Mouse (Mus musculus) neutrophil, adult 5-6 weeks (primary cell): ENCODE measurements around the gene Art5. TPM values are rescaled to one million over a fixed set of nuclear protein-coding genes. Genes with fewer than 3 reads are reported as not detected.

ENCODE experiments used
- ATAC-seq: fragments of 151-379, 151-347 bp; 2 replicates; pipeline ENCODE4 v1.8.0; 2017; ENCODE audit warnings: mild to moderate bottlenecking, moderate TSS enrichment; ENCODE audit not compliant: insufficient number of reproducible peaks, poor library complexity, low FRiP score, severe bottlenecking; ENCODE audit errors: extremely low read depth
- total RNA-seq: library from RNA; stranded (forward); fragments of 200-1000 nt; gene quantifications from 2 replicates; pipeline ENCODE4 v1.2.3, GENCODE M21; 2017

Gene Art5
- 0.49 and 2.2 TPM in 2 replicates for total RNA-seq

DNA sequence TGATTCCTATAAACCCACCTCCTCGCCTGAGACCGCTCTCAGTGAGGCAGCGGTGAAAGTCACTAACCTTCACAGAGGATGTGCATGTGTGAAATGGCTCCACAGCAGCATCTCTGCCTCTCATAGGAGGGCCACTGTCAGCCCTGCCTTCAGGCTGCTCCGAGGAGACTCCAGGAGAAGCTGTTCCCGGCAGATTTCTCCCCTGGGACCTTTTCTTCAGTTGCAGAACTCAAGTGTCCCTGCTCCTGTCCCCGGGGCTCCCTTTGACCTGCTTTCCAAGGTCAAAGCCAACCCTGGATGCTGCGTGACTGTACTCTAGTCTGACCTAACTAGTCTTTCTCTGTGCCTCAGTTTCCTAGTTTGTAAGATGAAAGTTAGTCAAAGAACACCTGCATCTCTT is at the start of gene Art5:
Gene Art5, minus strand, starts transcription at position 319 of the 400 bp plus-strand sequence.
- ATAC-seq, result no peak

DNA sequence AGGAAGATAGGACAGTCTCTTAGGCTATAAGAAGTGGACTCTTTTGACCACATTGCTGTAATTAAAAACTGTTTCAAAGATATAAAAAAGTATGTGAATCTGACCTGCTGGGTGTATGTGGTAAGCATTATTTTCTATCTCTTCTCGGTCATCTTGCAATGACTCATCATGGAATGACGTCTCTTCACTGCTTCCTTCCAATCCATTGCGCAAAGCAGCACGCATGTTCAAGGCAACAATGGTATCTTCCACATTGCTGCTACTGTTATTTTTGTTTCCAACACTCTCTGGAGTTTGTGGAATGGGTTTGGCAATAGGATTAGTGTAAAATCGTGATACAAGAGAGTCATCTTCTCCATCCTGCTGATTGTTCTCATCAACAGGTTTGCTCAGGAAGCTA is 44.4 kb upstream of the Art5 start:
- ATAC-seq, result no peak

DNA sequence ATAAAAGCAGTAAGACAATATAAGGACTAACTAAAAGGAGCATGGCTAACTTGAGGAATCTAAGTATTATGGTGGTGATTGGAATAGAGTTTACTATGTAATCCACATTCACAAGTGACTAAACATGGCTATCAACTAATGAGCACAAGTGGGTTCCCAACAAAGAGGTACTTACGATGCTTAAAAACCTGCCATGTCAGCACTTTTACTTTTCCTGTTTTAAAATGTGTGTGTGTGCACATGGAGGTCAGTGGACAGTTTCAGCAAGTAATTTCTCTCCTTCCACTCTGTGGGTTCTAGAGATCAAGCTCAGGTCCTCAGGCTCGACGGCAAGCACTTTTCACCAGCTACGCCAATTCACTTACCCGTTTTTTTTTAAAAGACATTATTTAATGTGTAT is 28.6 kb upstream of the Art5 start:
- no peak for ATAC-seq

DNA sequence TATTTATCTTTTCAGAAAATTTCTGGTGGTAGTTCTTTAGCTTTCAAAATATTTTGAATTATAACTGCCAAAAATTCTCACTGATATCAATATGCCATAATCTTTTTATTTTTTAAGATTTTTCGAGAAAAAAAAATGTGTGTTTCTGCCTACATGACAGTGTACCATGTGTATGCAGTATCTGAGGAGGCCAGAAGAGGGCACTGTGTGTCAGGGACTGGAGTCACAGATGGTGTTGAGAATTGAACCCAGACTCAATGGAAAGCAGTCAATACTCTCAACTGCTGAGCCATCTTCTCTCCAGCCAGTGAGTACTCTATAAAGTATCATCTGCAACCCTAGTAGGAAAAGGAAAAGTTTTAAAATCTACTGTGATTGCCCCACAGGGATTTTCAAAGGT is 28.2 kb upstream of the Art5 start:
- peak; percentile 46; the same call in 1 of the 2 replicates for ATAC-seq

DNA sequence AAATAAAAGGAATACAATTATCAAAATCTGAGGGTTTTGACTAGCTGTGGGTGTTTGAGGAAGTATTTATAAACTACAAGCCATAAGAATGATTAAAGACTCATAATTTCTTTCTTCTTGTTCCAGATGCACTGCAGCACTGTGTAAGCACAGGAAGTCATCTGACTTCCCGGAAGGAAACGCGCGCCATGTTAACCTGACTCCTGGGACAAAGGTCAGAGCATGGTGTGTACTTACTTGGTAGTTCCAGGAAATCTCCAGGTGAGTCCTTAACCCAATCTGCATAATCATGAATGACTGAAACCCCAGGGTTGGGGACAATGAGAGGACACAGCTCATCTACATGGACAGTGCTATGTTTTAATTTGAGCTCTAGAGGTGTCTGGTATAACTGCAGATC is 23.1 kb upstream of the Art5 start:
- no peak for ATAC-seq

DNA sequence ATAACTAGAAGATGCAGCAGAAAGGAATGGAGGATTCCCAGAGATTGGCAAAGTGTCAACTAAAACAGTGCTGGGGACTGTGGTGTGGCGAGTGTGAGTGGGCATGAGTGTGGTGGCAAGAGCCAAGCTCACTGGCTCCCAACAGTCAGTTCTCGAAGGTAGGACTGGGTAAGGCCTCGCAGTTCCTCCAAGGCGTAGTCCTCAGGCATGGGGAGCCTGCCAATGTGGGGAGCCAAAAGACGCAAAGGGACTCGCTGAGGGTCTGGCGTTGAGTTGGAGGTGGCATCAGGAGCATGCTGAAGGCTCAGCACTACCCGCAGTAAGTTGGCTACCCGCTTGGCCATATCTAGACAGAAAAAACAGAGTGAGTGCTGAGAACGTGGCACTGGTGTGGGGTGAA is 11.0 kb upstream of the Art5 start:
- ATAC-seq, result no peak

DNA sequence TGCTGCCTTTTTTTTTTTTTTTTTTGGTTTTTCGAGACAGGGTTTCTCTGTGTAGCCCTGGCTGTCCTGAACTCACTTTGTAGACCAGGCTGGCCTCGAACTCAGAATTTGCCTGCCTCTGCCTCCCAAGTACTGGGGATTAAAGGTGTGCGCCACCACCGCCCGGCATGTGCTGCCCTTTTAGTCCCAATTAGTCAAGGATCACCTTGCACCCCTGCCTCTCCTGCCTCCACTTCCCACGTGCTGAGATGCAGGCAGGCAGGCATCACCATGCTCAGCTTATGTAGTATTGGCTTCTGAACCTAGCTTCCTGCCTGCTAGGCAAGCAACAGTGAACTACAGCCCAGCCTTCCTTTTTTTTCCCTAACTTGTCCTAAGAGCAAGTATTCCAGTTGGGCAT is 8.1 kb upstream of the Art5 start:
- ATAC-seq, result no peak

DNA sequence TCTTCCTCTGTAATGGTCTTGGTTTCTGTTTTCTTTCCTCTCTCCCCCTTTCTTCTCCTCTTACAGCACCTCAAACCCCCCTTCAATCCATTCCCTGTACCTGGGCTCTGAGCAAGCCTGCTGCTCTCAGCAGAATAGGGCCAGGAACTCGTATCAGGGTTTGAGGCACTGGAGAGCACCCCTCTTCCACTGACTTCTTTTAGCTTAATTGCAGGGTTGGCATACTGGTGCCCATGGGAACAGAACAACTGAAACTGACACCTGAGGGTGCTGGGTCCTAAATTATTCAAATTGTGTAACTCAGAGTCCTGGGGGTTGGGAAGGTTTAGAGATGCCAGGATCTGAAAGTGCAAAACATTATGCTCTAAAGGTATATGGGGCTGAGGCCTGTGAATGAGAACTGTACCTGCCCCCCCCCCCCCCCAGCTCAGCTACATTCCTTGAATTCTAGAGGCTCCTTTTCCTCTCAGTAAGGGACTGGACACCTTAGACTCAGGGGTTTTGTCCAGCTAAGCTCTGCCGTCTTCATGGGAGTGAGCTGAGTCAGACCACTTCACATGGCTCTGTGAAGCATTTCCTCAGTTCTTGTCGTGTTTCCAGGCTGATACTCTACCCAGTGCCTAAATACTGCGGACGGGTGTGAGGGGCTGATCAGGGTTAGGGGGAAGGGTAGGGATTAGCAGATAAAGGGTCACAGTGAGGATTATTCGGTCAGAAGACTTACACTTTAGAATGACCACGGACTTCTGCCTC is 7.5 kb upstream of the Art5 start, which contains the start of gene Chrna10:
Gene Chrna10, minus strand, starts transcription at position 250 of the 753 bp plus-strand sequence.
- no peak for ATAC-seq

DNA sequence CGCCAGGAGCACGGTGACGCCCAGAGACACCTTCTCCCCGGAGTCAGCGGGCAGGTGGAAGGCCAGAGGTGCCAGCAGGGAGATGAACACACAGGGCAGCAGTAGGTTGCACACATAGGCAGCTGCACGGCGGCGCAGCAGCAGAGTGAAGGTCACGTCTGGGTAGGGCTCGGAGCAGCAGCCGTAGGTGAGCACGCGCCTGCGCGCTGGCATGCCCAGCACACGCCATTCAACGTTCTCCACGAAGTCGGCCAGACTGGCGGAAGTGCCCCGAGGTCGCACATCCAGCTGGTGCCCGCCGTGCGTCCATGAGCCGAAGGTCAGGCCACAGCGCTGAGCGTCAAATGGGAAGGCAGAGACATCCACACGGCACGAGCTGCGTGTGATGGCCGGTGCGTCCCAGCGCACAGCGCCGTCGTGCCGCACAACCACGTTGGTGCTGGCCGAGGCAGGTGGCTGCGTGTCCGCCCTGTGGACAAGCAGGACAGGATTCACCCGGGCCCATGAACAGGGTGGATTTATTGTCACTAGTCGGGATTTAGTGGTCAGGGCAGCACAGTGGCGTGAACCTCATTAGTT is 4.0 kb upstream of the Art5 start:
- ATAC-seq, result no peak

DNA sequence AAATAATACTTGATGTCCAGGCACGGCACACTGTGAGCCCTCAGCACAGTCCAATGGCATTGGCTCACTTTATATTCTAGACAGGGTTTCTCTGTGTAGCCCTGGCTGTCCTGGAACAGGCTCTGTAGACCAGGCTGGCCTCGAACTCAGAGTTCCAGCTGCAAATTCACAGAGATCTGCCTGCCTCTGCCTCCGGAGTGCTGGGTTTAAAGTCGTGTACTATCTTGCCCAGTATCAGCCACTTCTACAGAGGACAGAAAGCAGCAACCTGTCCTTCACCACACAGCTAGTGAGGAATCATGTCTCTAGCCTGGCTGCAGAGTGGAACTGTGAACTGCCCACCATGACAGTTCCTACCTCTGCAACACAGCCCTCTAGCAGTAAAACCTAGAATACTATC is 457 bp upstream of the Art5 start:
- ATAC-seq, result no peak

DNA sequence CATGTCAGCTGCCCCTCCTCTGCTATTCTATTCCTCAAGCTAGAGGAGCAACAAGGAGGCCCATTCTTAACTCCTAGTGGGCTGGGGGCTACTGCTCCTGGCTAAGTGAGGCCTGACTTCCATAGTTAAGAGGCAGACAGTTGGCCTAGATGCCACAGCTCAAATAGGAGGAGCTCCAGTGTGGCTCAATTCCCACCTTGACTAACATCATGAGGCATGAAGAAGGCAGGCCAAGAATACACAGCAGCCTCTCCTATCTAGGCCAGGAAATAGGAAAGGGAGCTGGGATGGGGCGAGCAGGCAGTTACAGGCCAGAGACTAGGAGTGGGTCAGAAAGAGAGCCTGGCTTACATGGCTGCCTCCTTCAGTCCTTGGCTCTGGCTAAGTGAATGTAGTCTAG is 1.1 kb downstream of the Art5 start:
- no peak for ATAC-seq

DNA sequence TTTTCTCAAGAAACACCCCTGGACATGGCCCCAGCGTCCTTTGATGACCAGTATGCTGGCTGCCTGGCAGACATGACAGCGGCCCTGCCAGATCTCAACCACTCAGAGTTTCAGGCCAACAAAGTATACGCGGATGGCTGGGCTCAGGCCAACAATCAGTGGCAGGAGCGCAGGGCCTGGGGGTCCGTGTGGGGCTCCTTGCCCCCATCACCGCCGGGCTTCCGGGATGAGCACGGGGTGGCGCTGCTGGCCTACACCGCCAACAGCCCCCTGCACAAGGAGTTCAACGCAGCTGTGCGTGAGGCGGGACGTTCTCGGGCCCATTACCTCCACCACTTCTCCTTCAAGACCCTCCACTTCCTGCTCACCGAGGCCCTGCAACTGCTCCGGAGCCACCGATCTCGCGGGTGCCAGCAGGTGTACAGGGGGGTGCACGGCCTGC is 2.6 kb downstream of the Art5 start:
- no peak; the same call in 1 of the 2 replicates for ATAC-seq

DNA sequence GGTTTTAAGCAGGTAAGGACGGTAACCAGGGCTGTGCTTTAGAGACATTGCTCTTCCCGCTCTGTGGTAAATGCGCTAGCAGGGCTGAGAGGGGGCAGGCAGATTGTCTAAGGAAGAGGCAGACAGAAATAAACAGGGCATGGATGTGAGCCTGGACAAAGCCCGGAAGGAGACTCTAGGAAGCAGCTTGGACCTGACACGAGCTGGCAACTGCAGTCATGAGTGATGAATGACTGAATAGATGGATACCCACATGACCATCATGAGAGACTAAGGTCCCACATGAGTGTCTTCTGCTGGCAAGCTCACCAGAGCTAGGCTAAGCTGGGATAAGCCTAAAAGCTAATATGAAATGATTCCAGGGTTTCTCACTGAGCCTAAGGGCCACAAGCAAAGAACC is 5.2 kb downstream of the Art5 start:
- ATAC-seq, result no peak

DNA sequence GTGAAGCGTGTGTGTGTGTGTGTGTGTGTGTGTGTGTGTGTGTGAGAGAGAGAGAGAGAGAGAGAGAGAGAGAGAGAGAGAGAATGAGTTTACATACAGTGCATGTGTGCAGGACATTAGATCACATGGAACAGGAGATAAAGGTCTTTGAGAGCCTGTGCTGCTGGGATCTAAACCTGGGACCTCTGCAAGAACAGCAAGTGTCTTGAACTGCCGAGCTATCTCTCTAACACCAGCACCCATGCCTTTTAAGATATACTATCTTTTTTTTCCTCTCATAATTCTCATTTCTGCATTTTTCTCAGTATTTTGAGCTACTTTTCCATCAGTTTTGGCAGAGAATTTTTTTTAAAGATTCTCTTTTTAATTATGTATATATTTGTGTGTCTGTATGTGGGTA is 5.7 kb downstream of the Art5 start:
- no peak for ATAC-seq

DNA sequence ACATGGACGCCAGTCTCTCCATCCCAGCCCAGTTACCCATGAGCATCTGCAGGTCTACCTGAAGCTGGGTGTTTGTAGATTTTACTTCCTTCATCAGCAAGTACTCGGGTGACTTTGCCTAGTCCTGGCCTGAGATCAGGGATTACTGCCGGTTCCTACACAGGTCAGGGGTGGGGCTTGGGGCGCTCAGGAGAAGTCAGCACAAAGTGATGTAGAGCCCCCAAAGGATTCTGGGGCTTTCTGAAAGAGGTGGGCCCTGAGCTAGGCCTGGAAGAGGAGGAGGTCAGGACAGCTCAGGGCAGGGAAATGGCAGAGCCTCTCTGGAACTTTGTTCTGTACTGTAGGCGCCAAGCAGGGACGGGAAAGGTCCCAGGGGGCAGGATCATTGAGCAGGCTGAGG is 6.6 kb downstream of the Art5 start:
- no peak for ATAC-seq

DNA sequence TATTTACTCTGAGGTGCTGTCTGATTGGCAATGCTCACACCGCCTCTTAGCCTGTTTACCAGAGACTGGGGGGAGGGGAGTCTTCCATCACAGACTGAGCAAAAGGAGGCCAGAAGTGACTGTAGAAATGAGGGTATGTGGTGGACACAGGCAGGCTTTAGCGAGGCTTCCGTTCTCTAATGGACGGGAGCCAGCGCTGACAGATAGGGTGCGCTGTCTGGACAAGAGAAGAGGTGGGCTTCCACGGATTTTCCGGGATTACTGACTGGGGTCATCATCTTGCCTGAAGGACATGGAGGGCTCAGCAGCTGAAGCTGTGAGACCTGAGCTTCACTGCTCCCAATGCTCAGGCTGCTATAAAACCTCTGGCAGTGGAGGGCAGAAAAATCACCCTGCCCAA is 7.0 kb downstream of the Art5 start:
- ATAC-seq, result no peak

DNA sequence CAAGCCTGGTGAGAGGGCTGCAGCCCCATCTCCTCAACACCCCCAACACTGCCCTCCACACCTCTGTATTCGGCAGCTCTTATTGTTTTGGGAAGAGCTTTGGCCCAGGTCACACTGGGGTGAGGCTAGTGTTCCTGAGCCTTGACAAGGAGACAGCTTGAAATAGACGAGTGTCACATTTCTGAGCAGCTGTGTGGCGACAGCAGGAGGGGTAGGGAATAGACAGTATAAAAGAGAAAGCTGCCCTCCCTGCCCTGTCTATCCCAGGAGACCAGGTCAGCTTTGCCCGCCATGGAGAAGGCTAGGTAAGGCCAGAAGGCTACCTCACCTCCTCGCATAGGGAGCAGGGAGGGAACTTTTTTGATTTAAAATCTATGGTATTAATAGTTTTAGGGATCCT is 7.8 kb downstream of the Art5 start, which contains the start of gene Art1:
Gene Art1, plus strand, starts transcription at position 257 of the 400 bp plus-strand sequence.
- ATAC-seq, result no peak

DNA sequence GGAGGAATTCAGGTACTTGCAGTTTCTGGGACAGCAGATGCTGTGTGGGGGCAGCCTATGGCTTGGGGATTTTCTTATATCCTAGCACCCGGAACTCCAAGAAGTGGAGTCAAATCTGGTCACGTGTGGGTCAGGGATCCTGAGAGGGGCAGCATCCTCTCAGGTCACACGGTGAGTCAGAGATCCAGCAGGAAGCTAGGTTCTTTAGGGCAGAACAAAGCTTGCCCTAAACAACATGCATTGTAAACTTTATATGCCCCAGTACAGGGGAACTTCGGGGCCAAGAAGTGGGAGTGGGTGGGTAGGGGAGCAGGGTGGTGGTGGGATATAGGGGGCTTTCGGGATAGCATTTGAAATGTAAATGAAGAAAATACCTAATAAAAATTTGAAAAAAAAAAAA is 8.4 kb downstream of the Art5 start:
- ATAC-seq, result no peak

DNA sequence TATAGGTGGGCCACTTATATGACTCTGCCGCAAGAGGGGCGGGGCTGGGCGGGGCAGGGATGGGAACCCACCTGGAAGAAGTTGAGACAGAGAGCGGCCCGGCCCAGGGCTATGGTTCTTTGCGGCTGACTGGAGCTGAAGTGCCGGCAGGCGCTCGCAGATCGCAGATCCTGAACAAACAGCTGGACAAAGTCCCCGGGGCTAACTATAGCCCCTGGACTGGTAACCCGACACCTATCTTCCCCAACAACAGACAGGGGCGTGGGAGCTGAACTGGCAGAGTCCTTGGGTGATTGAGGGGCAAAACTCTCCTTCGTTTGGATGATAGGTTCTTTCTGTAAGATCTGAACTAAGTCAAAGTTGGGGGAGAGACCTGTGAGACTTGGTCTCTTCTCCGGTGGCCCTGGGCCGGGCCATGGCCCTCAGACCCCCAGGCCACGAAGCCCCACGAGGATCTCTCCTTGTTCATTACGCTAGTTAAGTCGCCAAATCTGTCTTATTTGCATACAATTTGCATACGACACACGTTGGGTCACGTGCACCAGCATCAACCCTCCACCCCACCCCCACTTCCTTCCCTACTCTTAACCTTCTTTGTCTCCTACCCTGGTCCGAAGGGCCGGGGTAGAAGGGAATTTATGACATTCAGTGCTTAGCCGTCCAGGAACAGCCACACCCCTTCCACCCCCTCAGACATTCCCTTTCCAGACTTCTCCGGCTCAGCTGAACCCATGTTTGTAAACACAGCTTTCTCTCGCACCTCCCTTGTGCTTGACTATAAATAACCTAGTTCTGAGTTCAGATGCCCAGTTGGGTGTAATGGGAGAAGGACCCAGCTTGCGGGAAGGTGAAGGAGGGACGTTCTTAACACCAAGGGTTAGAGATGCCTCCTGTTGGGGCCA is 9.3 kb downstream of the Art5 start:
- peak; percentile 71 for ATAC-seq

DNA sequence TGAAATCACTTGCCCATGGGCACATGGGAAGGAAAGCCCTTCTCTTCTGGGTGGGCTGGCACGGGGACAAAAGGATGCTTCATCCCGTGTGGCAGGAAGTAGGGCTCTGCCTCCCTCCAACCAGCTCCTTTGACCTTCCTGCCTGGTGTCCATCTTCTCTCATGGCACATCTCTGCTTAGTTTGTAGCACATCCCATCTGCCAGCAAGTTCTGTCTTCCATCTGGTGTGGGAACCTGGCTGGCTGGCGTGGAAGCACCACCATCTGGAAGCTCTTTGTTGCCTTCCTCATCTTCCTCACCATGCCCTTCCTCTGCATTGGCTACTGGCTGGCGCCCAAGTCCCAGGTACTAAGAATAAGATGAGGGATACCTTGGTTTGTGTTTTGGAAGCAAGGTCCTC is 22.0 kb downstream of the Art5 start:
- ATAC-seq, result no peak
